Mouse (Mus musculus): Measurements from ENCODE around the gene Saxo2.

The Saxo2 gene

GRCm38 (mm10) chr7:82648353-82649080 lies at the start of gene Saxo2, which contains the start of gene Efl1:
Gene Saxo2 (minus strand): TSS chr7:82648528.
Gene Efl1 (plus strand): TSS chr7:82648614.
- in situ Hi-C loops (cut with MboI, MseI) = no loop called here

GRCm38 (mm10) chr7:82697668-82698067 lies 49.3 kb upstream of the Saxo2 start:
- in situ Hi-C loops (cut with MboI, MseI) = no loop called here

GRCm38 (mm10) chr7:82691021-82691738 lies 42.9 kb upstream of the Saxo2 start:
- in situ Hi-C loops (cut with MboI, MseI) = no loop called here

- in situ Hi-C loops (cut with MboI, MseI) = no loop called here
These were observed 40.4 kb upstream of the Saxo2 start for GRCm38 (mm10) chr7:82688736-82689135.

GRCm38 (mm10) chr7:82679901-82680300 lies 31.6 kb upstream of the Saxo2 start:
- in situ Hi-C loops (cut with MboI, MseI) = no loop called here

- in situ Hi-C loops (cut with MboI, MseI) = no loop called here
These were observed 28.5 kb upstream of the Saxo2 start for GRCm38 (mm10) chr7:82676834-82677233.

- in situ Hi-C loops (cut with MboI, MseI) = no loop called here
These were observed 27.7 kb upstream of the Saxo2 start for GRCm38 (mm10) chr7:82676001-82676400.

- in situ Hi-C loops (cut with MboI, MseI) = no loop called here
These were observed 16.3 kb upstream of the Saxo2 start for GRCm38 (mm10) chr7:82664604-82665003.

- in situ Hi-C loops (cut with MboI, MseI) = no loop called here
These were observed 735 bp upstream of the Saxo2 start for GRCm38 (mm10) chr7:82649081-82649445.

GRCm38 (mm10) chr7:82647909-82648308 lies 419 bp downstream of the Saxo2 start:
- in situ Hi-C loops (cut with MboI, MseI) = no loop called here

GRCm38 (mm10) chr7:82647183-82647582 lies 1.1 kb downstream of the Saxo2 start:
- in situ Hi-C loops (cut with MboI, MseI) = no loop called here

- in situ Hi-C loops (cut with MboI, MseI) = no loop called here
These were observed 23.0 kb downstream of the Saxo2 start for GRCm38 (mm10) chr7:82625342-82625741.

- in situ Hi-C loops (cut with MboI, MseI) = no loop called here
These were observed 38.7 kb downstream of the Saxo2 start for GRCm38 (mm10) chr7:82609629-82610028.

- in situ Hi-C loops (cut with MboI, MseI) = no loop called here
These were observed 42.9 kb downstream of the Saxo2 start for GRCm38 (mm10) chr7:82605425-82605824.

- in situ Hi-C loops (cut with MboI, MseI) = no loop called here
These were observed 46.3 kb downstream of the Saxo2 start for GRCm38 (mm10) chr7:82602008-82602407.

GRCm38 (mm10) chr7:82590931-82591330 lies 57.4 kb downstream of the Saxo2 start:
- in situ Hi-C loops (cut with MboI, MseI) = no loop called here

All from T-helper 2 cell (primary cell).